Mouse (Mus musculus) heart, adult 2 months (tissue): ENCODE data around the gene Pde4c. TPM values are rescaled to one million over a fixed set of nuclear protein-coding genes. Genes with fewer than 3 reads are reported as not detected.

Experiments
- DNase-seq, 2 experiments: peaks; one replicate each; pipeline ENCODE4 v3.0.0; 2021
- H3K27ac ChIP-seq: fragments of 200-600 bp; 2 replicates; pipeline ENCODE4 v1.8.1; 2022
- H3K27me3 ChIP-seq: fragments of 200-500 bp; 2 replicates; pipeline ENCODE4 v1.6.1; 2012; ENCODE audit warnings: mild to moderate bottlenecking, low read length, inconsistent platforms, mixed read lengths; ENCODE audit not compliant: control insufficient read depth, insufficient read depth
- H3K36me3 ChIP-seq: fragments of 200-500 bp; 2 replicates; pipeline ENCODE4 v1.6.1; 2012; ENCODE audit warnings: low read length, inconsistent platforms; ENCODE audit not compliant: control insufficient read depth, insufficient read depth
- H3K4me1 ChIP-seq: fragments of 200-500 bp; 2 replicates; pipeline ENCODE4 v1.6.1; 2011; ENCODE audit warnings: low read length; ENCODE audit not compliant: control insufficient read depth, insufficient read depth
- H3K4me3 ChIP-seq: fragments of 200-600 bp; 2 replicates; pipeline ENCODE4 v1.8.1; 2022
- H3K79me2 ChIP-seq: fragments of 200-500 bp; replicated peaks from 2 replicates; pipeline ENCODE4 v1.6.1; 2012; ENCODE audit warnings: mild to moderate bottlenecking, inconsistent platforms, low read length, moderate library complexity, mixed read lengths; ENCODE audit not compliant: control insufficient read depth, insufficient read depth
- H3K9ac ChIP-seq: fragments of 200-500 bp; 2 replicates; pipeline ENCODE4 v1.6.1; 2012; ENCODE audit warnings: low read depth, mild to moderate bottlenecking, control low read depth, inconsistent platforms, low read length, mixed read lengths
- CTCF ChIP-seq: fragments of 200-600 bp; IDR thresholded peaks from 2 replicates; pipeline ENCODE4 v1.8.1; 2022; ENCODE audit warnings: antibody characterized with exemption, mild to moderate bottlenecking, moderate library complexity
- EP300 ChIP-seq: fragments of 200-500 bp; IDR thresholded peaks from 2 replicates; pipeline ENCODE4 v1.6.1; 2011; ENCODE audit warnings: low read depth, low read length, control low read depth; ENCODE audit not compliant: insufficient read depth
- POLR2A ChIP-seq: fragments of 200-500 bp; IDR thresholded peaks from 2 replicates; pipeline ENCODE4 v1.6.1; 2011; ENCODE audit warnings: mild to moderate bottlenecking, low read depth, low read length, control low read depth; ENCODE audit not compliant: insufficient read depth
- WGBS: fragments of 180-500 bp; shearing (Covaris S2); methylation state at CpG from one replicate; pipeline ENCODE4 v1.1.7; 2018; 5-methylcytosine and 5-hydroxymethylcytosine counted together
- intact Hi-C: fragments of 180-260 bp; cut with DNase I; formaldehyde crosslinking; loops from one replicate; pipeline ENCODE4 v1.15.1; 2025
- polyA plus RNA-seq: library from polyadenylated mRNA; depleted of rRNA; stranded (reverse); fragments of >200 nt; gene quantifications from 2 replicates; pipeline ENCODE4 v1.2.3, GENCODE M21; 2012
- total RNA-seq, 2 experiments: library from RNA; stranded (reverse); gene quantifications; 2 replicates each; pipeline ENCODE4 v1.2.3; 2021

The Pde4c gene
- total and polyA plus RNA-seq, 3 experiments, result 2.3 to 11.0 (median 2.7) TPM

DNA sequence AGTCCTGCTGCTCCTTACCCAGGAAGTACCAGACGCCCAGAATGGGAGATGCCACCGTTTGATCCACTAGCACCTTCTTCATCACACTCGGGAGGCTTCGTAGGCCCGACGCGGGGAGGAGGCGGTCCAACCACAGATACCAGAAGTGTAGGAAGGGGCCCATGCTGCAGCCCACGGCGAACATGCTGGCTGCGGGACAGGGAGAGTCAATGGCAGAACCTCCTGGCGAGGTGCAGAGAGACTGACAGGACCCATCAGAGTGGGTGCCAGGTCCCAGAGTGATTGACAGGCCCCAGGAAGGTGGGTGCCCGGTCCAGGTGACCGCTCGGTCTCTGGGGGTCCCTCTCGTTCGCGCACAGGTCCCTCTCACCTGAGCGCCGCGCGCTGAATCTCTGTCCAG lies 36.8 kb downstream of the Pde4c start:
- H3K9ac ChIP-seq, result peak overlapping the region; percentile 89
- peaks cover 15% of the 10 kb centered on the region for H3K4me1 ChIP-seq
- H3K79me2 ChIP-seq, result no peaks in the 10 kb centered on the region
- H3K4me3 ChIP-seq, result peak overlapping the region; percentile 93
- no peaks in the 10 kb centered on the region for H3K27me3 ChIP-seq
- no peaks in the 10 kb centered on the region for H3K36me3 ChIP-seq
- H3K27ac ChIP-seq, result peak overlapping the region; percentile 81
- under 1% methylated on average over 22 of the region's 22 CpGs for WGBS
- TF ChIP-seq EP300 (no peak), POLR2A (no peak), CTCF (no peak)
- intact Hi-C loops, result no loop called here
- DNase-seq, result no peak

DNA sequence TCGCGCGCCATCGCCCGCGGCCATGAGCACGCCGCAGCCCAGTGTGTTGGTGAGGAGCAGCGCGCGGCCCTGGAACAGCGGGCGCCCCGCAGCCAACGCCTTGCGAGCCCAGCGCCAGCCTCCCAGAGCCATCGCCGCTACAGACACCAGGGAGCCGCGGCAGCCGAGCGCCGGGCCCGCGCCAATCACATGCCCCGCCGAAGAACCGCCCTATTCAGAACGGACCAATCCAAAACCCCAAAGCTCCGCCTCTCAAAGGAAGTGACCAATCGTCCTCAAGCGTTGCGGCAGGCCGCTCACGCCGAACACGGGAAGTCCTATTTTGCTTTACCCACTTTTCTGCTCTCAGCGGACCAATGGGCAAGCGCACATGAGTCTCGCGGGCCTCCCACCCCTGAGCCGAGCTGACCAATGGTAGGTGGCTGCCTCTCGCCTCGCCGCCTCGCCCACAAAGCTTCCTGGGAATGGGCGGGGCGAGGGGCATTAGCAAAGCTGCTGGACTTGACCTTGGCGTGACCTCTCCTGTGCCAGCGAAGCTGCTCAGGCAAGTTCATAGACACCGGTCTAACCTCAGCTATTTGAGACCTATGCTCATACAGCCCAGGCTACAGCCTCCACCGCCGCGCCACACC lies 37.4 kb downstream of the Pde4c start, which contains the start of gene Mpv17l2:
TSS of gene Mpv17l2 (minus strand) at position 172 of the 632 bp plus-strand sequence.
- intact Hi-C loops, result no loop called here
- Histone ChIP-seq H3K4me1 (peaks cover 11% of the 10 kb centered on the region), H3K27me3 (no peaks in the 10 kb centered on the region), H3K27ac (peak within 1 kb of the TSS; percentile 87), H3K9ac (peak within 1 kb of the TSS; percentile 89), H3K36me3 (no peaks in the 10 kb centered on the region), H3K4me3 (peak within 1 kb of the TSS; percentile 93), H3K79me2 (no peaks in the 10 kb centered on the region)
- TF ChIP-seq CTCF (no peak), EP300 (peak; percentile 74; the same call in 1 of the 2 replicates), POLR2A (peak; percentile 60; the same call in 1 of the 2 replicates)
- under 1% methylated on average over 55 of the region's 55 CpGs for WGBS
- peak; percentile 91 to 98 for DNase-seq

DNA sequence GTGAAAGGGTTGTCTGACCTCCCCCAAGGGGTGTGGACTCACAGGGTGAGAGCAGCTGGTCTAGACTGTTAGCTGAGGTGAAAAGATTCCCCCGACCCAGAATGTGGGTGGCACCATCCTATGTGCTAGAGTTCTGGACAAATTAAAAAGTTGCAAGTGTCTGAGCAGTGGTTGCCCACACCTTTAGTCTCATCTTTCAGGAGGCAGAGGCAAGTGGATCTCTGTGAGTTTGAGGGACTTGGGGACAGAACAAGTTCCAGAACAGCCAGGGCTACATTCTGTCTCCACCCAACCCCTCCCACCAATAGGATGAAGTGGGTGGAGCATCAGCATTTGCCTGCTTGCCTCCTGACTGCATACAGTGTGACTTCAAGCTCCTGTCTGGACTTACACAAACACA lies 38.6 kb downstream of the Pde4c start:
- no peak overlapping the region; the same call in 1 of the 2 replicates for H3K27ac ChIP-seq
- 70% methylated on average over 1 of the region's 1 CpGs for WGBS
- H3K4me1 ChIP-seq, result peaks cover 15% of the 10 kb centered on the region
- intact Hi-C loops, result no loop called here
- no peaks in the 10 kb centered on the region for H3K27me3 ChIP-seq
- H3K9ac ChIP-seq, result no peak overlapping the region
- H3K4me3 ChIP-seq, result no peak overlapping the region
- no peaks in the 10 kb centered on the region for H3K36me3 ChIP-seq
- H3K79me2 ChIP-seq, result no peaks in the 10 kb centered on the region
- TF ChIP-seq EP300, result no peak
- 0 out of 2 replicates have a peak, but pooled peaks have one; percentile 7 for TF ChIP-seq POLR2A
- no peak for DNase-seq

- Histone ChIP-seq H3K27me3 (no peaks in the 10 kb centered on the region), H3K36me3 (no peaks in the 10 kb centered on the region), H3K79me2 (no peaks in the 10 kb centered on the region), H3K27ac (no peak overlapping the region), H3K4me3 (no peak overlapping the region), H3K4me1 (peaks cover 15% of the 10 kb centered on the region), H3K9ac (no peak overlapping the region)
- 8% methylated on average over 3 of the region's 3 CpGs for WGBS
- peak in 1 of 2 experiments; percentile 72 for DNase-seq
- TF ChIP-seq CTCF (peak; percentile 88), POLR2A (no peak), EP300 (0 out of 2 replicates have a peak, but pooled peaks have one; percentile 12)
- intact Hi-C loops, result no loop called here
Measured at GRCm38 (mm10) chr8:70763354-70763753, 39.8 kb downstream of the Pde4c start.

DNA sequence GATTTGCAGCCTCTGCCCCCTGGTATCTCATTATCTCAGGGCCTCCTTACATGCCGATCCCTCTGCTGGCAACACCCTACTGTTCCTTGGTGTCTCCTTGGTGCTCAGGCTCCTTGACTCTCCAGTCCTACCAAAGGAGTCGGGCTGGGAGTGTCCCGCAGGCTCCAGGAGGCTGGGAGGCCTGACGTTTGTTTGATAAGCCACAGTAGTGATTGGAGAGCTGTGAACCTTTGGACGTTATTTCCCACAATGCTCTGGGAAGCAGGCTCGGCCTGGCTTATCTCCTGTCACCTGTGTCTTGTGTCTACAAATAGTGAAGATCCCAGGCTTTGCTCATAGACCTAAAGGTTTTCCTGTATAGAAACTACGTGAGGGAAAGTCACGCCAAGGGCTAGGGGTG lies 40.5 kb downstream of the Pde4c start:
- intact Hi-C loops, result no loop called here

GRCm38 (mm10) chr8:70764676-70765075 lies 41.2 kb downstream of the Pde4c start:
- peaks cover 11% of the 10 kb centered on the region for H3K4me1 ChIP-seq
- H3K79me2 ChIP-seq, result no peaks in the 10 kb centered on the region
- intact Hi-C loops, result no loop called here
- H3K4me3 ChIP-seq, result no peak overlapping the region
- H3K27ac ChIP-seq, result no peak overlapping the region
- TF ChIP-seq POLR2A, result no peak
- TF ChIP-seq EP300, result no peak
- no peak for TF ChIP-seq CTCF
- no peak overlapping the region for H3K9ac ChIP-seq
- no peaks in the 10 kb centered on the region for H3K27me3 ChIP-seq
- WGBS, result 92% methylated on average over 13 of the region's 13 CpGs
- no peaks in the 10 kb centered on the region for H3K36me3 ChIP-seq
- DNase-seq, result no peak

More for the DNA sequence above, 40.5 kb downstream of the Pde4c start:
- TF ChIP-seq POLR2A (no peak), CTCF (no peak), EP300 (no peak)
- H3K27me3 ChIP-seq, result no peaks in the 10 kb centered on the region
- no peak for DNase-seq
- H3K9ac ChIP-seq, result no peak overlapping the region
- H3K4me3 ChIP-seq, result no peak overlapping the region
- no peaks in the 10 kb centered on the region for H3K36me3 ChIP-seq
- no peaks in the 10 kb centered on the region for H3K79me2 ChIP-seq
- WGBS, result 71% methylated on average over 8 of the region's 8 CpGs
- peaks cover 12% of the 10 kb centered on the region for H3K4me1 ChIP-seq
- H3K27ac ChIP-seq, result no peak overlapping the region
